Mouse (Mus musculus) myocyte (in vitro differentiated cells): ENCODE measurements at regions not wholly inside any gene's neighbourhood (a gene's known extent, or its start where the extent isn't known, plus 50 kb on each side); places are given as distances from the start of the nearest gene placed in this dataset.

Source experiments
- POLR2A ChIP-seq: IDR thresholded peaks from one replicate; pipeline ENCODE4 v1.6.1; 2011; ENCODE audit warnings: low read depth, mild to moderate bottlenecking, control low read depth, moderate library complexity; ENCODE audit not compliant: insufficient read length
- POLR2AphosphoS2 ChIP-seq: IDR thresholded peaks from one replicate; pipeline ENCODE4 v1.6.1; 2011; ENCODE audit warnings: low read depth, control low read depth; ENCODE audit not compliant: insufficient read length
- SRF ChIP-seq: IDR thresholded peaks from one replicate; pipeline ENCODE4 v1.6.1; 2011; ENCODE audit warnings: low read depth; ENCODE audit not compliant: control insufficient read depth, insufficient read length
- TCF12 ChIP-seq: IDR thresholded peaks from one replicate; pipeline ENCODE4 v1.6.1; 2011; ENCODE audit warnings: mild to moderate bottlenecking, control low read depth; ENCODE audit not compliant: poor library complexity, insufficient read depth, severe bottlenecking
- USF1 ChIP-seq: IDR thresholded peaks from one replicate; pipeline ENCODE4 v1.6.1; 2011; ENCODE audit warnings: low read depth, mild to moderate bottlenecking, control low read depth, moderate library complexity

- TF ChIP-seq POLR2A (no peak), USF1 (no peak), TCF12 (no peak), POLR2AphosphoS2 (no peak), SRF (no peak)
Observed at GRCm38 (mm10) chr7:70589713-70590112, 223.2 kb upstream of the Nr2f2 start.
